11 mouse cellular contexts compared by ENCODE assay signal in the genomic region with DNA sequence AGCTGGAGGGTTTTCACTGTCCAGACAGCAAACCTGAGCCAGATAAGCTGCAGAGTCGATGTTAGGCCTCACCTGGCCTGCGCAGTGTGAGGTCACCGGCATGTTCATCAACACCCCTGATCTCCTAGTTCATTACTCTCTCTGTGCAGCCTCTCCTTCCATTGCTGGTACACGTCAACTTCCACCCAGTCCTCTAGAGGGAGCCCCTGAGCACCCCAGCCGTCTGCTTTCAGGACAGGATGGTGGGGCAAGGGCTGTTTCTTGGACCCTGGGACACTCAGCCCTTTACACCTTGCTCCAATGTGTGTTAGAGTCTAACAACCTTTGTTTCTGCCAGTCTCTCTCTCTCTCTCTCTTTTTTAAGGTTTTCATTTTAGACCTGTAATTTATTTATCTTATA. TPM values are rescaled to one million over a fixed set of nuclear protein-coding genes. Genes with fewer than 3 reads are reported as not detected.
A peak's percentile ranks its signal among the peaks of the same experiment; 100 is the strongest.
DNase-seq lines count a peak whose midpoint lies in the region; ATAC-seq and TF ChIP-seq lines count a peak whose summit lies in the region.
"Had no signal": no experiment of that assay in that cellular context is flagged by ENCODE, and none has a peak within 500 bp of the region (broad histone marks: within the 10 kb centered on the region; RNA-seq: fewer than 3 reads in every experiment).

No protein-coding gene starts in this region.

- H3K4me3 ChIP-seq in gastrocnemius, adult 2 months = no peak overlapping the region
- H3K4me3 ChIP-seq: forebrain, embryonic 13.5 days; hindbrain, embryonic 15.5 days had no signal

- no peak overlapping the region for H3K27ac ChIP-seq in gastrocnemius, adult 2 months
- H3K27ac ChIP-seq: forebrain, embryonic 13.5 days; hindbrain, embryonic 15.5 days had no signal

- intact Hi-C loops in gastrocnemius, adult 2 months (cut with DNase I) = loop anchor here (5.0 kb wide), 1 partner anchor 263 kb away; a partner anchor contains a TSS

- peak; percentile 70 for TF ChIP-seq CTCF in gastrocnemius, adult 2 months (IDR thresholded peaks at IDR 0.05)

- ATAC-seq in neutrophil, adult 5-6 weeks (ENCODE audit: extremely low read depth, insufficient number of reproducible peaks, low FRiP score, poor library complexity, severe bottlenecking) = peak; percentile 14; the same call in 1 of the 2 replicates
- ATAC-seq: forebrain, embryonic 13.5 days had no signal

- DNase-seq in gastrocnemius, adult 2 months = no peak
- DNase-seq in gastrocnemius, adult 18-20 months (ENCODE audit: low spot score) = no peak
- DNase-seq in 416B (ENCODE audit: low read depth) = peak; percentile 29
- DNase-seq in ZHBTc4 (ENCODE audit: low read depth, low spot score) = peak; percentile 28
- DNase-seq in embryo, embryonic 10 days (ENCODE audit: low spot score) = no peak
- DNase-seq in right cerebral cortex, postnatal 10 days (ENCODE audit: low spot score in 2 of 2) = no peak
- DNase-seq in right cerebral cortex, adult 2 months (ENCODE audit: low spot score in 2 of 2) = no peak
- DNase-seq: cerebellum, adult 9-10 months had no signal

RNA-seq across cellular contexts. Expression of a gene that starts 38.5 kb away (rescaled TPM):
- total RNA-seq in gastrocnemius, adult 2 months (2021) = not detected
- under 1 TPM in 1 of 2 experiments, not detected in 1; 0.14 TPM for total RNA-seq in gastrocnemius, adult 18-20 months (2021)
- not detected in 2 replicates for total RNA-seq in neutrophil, adult 5-6 weeks (2017)

Comparison
In these comparisons a context has a peak if more than half of its experiments do, and no peak if none do; other contexts are left out.
1. DNase-seq: peak in 416B (single experiment) and ZHBTc4 (single experiment); none in gastrocnemius, adult 2 months (single experiment), gastrocnemius, adult 18-20 months (single experiment), embryo, embryonic 10 days (single experiment), right cerebral cortex, postnatal 10 days (0 of 2) and right cerebral cortex, adult 2 months (0 of 2).